Mouse (Mus musculus) ES-Bruce4 (cell line): ENCODE data around the gene Gm20431.

Source experiments
- CTCF ChIP-seq: IDR thresholded peaks from one replicate; pipeline ENCODE4 v1.8.1; 2011; ENCODE audit warnings: low read depth, low read length
- EP300 ChIP-seq: IDR thresholded peaks from 2 replicates; pipeline ENCODE4 v1.6.1; 2011; ENCODE audit warnings: low read depth, low read length; ENCODE audit not compliant: insufficient read depth
- POLR2A ChIP-seq: IDR thresholded peaks from one replicate; pipeline ENCODE4 v1.8.1; 2011; ENCODE audit warnings: low read length; ENCODE audit not compliant: insufficient read depth

GRCm38 (mm10) chr2:167600481-167600995 is 60.8 kb downstream of the Gm20431 start:
- no peak for TF ChIP-seq CTCF
- no peak for TF ChIP-seq POLR2A
- TF ChIP-seq EP300, result no peak
